Mouse (Mus musculus) layer of hippocampus, postnatal 25 days (tissue): ENCODE data around the gene Ntn5. TPM values are rescaled to one million over a fixed set of nuclear protein-coding genes. Genes with fewer than 3 reads are reported as not detected.

ENCODE experiments used
- DNase-seq, 2 experiments: peaks; one replicate each; pipeline ENCODE4 v3.0.0; 2022; ENCODE audit warnings: mixed read lengths in 2 of 2, low spot score in 1 of 2; ENCODE audit errors: extremely low spot score in 1 of 2
- total RNA-seq, 2 experiments: library from RNA; stranded (reverse); gene quantifications; 2 replicates each; pipeline ENCODE4 v1.2.3; 2021

The Ntn5 gene
- total RNA-seq, 2 experiments from 2014 or later = 3.4 to 4.5 TPM

DNA sequence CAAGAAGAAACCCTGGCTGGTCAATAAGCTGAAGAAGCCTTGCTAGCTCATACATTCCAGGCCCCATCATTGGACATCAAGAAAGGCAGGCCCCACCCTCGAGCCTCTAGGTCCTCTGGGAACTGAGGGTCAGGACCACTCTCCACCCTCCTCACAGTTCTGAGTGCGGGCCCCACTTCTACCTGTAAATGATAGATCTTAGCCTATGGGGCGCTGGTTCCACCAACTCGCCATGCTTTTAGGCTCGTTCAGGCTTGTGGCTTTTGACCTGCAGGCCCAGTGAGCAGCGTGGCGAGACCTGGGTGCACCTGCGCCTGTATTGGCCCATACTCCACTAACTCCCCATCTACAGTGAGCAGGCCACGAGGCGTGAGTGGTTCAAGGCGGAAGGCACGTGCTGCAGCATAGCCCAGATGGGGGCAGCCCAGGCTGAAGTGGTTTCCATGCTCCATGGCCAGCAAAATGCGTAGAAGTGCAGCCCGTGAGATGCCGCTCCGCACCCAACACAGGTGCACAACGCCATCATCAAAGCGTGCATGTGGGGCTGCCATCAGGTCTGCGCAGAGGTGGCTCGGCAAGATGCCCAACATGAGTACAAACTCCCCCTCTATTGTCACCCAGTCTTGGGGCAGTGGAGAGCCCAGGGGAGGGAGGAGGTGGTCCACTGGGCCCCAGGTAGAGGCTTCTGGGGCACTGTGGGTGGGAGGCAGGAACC is 26.8 kb downstream of the Ntn5 start:
- DNase-seq = no peak

DNA sequence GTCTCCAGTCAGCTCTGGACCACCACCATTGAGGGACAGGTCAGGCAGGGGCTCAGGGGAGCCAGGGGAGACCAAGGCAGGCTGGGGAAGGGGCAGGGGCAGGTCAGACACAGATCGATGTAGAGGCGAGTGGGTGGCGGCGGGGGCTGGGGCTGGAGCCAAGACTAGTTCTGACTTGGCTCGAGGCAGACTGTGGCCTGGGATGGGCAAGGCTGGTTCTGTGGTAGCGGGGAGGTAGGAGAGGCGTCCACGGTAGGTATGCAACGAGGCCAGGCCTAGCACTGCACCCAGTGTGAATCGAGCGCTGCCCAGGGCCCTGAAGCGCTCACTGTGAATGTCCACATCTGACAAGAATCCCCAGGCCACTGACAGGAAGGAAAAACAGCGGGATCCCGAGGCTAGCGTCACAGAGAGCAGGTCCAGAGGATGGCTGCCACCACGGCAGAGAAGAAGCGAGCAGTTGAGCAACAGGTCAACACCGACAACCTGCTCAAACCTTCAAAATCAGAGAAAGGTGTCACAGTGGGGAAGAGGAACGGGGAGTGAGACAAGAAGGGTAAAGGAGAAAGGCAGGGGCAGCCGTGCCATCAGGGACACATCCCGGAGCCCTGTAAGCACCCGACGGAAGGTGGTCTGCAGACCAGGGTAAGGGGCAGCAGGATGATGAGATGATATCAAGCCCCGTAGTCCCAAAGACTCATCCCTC is 27.6 kb downstream of the Ntn5 start:
- DNase-seq = no peak

DNA sequence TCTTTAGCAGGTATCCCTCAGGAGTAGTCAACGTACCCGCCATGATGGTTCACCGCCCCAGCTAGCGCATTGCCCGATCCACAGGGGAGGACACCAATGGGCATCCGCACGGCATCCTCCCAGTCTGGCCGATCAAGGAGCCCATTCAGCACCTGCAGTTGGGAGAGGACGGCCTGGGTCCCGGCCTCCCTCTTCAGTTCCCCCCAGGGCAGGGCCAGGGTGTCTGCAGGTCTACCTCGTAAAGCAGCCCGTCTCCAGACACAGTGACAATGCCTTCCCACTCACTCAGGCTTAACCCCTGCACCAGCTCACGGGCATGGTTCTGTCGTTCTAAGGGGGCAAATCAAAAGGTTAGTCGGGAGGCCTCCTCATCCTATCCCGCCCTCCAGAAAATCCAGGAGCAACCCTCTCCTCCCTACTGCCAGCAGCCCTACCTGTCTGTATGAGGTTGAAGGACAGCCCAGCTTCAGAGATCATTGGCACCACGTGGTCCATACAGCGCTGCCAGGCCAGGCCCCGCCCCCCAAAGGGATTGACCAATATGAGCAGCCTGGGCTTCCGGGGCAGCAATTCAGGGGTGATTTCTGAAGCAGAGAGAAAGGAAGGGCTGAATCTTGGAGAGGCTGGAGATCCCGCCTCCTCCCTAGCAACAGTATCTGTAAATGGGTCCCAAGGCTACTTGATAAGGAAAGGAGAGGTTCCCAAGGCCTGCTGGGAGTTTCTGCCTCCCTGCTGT is 28.4 kb downstream of the Ntn5 start:
- DNase-seq = no peak

DNA sequence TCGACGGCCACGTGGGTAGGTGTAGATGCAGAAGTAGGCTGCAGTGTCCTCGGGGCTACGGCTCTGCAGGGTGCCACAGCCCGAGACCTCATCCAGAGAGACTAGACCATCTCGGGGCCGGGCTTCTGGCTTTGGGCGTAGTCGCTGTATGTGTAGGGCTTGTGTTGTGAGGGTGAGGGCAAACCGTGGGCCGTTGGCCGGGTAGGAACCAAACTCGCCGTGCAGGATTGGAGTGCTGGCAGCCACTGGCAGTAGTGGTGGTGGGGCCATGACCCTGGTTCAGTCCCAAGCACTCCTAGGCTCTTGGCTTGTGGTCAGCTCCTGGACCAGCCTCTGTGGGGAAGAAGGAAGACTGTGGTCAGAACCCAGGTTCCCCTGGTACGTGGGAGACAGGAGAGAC is 29.6 kb downstream of the Ntn5 start:
- no peak for DNase-seq

DNA sequence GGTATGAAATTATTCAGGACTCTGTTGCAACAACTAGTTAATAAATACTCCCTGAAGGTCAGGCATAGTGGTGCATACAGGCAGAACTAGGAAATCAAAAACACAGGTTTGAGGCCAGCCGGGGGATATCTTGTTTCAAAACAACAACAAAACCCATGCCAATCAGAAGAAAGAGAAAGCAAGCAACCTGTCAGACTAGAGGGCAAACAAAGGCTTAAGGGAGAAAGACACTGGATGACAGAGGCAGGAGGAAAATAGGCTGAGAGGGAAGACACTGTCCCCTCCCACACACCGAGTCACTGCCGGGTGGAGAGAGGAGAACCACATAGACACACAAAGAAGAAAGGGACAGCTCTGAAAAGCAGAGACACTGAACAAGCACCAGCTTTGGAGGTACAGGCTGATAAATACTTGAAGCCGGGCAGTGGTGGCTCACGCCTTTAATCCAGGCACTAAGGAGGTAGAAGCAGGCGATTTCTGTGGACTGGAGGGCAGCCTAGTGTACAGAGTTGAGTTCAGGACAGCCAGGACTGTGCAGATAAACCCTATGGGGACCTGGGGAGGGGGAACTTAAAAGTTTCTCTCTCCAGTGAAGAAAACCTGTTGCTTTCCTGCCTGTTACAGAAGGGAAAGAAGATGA is 30.2 kb downstream of the Ntn5 start:
- no peak for DNase-seq

DNA sequence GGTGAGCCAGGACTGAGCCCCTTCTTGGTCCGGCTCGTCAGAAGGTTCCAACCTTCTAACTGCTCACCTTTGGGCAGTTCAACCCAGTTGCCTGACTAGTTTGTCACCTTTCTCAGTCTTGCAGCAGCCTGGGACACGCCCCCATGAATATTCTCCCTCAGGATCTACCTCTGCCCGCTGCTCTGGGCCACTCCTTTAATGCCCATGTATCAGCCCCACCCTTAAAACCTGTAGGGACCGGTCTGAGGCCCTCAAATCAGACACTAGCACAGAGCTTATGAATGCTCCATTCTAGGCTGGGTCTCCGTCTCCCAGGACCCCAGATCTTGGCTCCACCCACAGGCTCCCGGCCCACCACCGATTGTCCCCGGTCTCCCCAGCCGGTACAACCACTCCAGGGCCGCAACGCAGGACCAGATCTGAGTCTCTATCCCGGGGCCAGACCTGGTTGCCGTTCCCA is 30.8 kb downstream of the Ntn5 start:
- DNase-seq = no peak

DNA sequence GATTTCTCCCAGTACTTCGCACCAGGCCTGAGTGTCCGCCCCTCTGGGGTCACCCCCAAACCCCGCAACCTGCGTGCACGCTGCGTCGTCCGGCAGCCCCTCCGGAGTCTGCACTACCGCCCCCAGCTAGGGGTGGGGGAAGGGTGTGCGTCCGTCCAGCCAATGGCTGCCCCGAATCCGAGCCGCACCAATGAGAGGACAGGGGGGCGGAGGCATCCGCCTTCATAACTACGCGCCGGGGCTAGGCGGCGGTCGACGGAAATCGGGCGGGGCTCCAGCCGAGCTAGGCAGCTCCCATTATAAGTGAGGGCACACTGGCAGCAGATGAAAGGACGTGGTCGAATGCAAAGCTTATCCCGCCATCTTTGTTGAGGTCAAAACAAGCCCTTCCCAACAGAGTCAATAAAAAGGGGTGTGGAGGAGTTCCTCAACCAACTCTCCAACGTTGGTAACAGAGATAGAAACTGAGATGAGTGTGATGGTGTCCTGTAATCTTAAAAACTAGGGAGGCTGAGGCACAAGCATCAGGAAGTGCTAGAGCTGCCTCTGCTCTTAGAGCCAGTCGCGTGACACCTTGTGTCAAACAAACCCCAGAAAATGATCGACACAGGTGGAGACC is 31.4 kb downstream of the Ntn5 start, which contains the start of gene Rpl18:
Gene Rpl18 (plus strand): TSS at position 368 of the 619 bp plus-strand sequence.
- DNase-seq = peak; percentile 91 to 95

DNA sequence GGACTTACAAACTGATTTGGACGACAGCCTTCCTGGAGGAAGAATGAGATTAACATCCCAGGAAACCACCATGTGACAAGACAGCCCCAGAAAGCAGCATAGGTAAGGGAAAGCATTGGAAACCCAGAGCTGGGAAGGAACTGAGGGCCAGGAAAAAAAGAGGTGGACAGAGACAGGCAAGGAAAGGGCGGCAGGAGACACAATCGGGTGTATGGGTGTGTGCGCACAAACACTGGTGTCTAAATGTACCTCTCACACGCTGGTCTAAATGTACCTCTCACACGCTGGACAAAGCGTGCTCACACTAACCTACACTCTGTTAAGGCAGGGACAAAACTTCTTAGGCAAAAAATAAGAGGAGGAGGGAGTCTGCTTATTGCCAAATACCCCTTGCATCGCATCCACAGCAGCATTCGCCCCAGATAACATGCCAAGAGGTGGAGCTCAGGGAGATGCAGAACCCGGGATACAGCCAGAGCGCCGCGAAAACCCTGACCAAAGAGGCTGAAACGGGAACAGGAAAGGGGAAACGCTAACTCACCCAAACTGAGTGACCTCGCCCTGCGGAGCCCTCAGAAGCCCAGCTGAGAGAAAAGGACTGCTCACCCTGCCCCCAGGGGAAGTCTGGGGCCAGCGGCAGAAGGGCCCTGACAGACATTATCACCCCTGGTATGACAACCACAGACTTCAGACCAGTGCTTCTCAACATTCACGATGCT is 32.1 kb downstream of the Ntn5 start:
- no peak for DNase-seq

DNA sequence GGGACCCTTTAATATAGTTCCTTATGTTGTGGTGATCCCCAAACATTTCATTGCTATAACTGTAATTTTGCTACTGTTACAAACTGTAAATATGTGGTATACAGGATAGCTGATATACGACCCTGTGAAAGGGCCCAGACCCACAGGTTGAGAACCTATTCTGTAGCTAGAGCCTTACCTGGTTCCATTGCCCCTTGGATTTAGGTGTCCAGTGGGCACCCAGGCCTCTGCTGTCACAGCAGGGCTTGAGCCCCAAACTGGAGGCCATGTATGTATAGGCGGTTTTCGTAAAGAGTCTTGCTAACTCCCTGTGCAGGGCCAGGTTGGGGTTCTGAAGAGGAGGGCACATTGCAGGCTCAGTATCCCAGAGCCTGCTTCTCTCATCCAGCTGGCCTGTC is 32.6 kb downstream of the Ntn5 start:
- no peak for DNase-seq

DNA sequence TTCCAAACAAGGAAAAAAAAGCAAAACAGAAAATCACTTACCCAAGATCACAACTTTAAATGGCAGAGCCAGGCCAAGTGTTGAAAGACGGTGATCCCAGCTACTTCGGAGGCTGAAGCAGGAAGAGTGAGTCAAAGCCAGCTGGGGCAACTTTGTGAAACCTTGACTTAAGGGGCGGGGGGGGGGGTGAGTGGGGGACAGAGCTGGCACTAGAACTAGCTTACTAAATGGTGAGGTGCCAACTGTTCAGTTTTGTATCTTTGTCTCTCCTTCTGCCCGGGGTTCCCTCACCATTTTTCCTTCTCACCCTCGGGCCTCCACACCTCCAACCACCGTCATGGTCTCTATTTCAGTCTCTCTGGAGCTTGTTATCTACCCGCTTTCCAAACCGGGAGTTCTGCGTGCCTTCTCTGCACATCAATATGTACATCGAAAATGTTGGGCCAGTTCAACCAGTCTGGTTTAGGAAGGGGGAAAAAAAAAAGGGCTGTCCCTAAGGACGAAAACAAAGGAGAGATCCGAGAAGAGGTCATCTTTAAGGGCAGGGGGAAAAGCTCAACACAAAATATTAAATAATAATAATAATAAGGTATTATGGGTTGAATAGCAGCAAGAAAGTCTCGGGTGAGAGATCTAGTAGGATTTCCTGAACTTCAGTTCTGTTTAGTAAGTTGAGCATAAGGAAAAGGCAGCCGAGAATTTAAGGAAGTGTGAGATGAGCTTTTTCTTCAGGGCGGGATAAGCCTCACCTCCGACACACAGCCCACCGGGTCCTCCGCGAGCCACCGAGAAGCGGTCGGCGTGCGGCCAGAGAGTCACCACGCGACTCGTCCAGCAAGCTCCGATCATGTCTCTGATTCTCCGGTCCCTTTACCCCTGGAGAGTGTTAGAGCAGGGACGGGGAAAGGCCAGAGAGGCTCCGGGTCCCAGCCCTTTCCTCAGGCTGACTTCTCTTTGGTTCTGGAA is 33.4 kb downstream of the Ntn5 start:
- no peak for DNase-seq

DNA sequence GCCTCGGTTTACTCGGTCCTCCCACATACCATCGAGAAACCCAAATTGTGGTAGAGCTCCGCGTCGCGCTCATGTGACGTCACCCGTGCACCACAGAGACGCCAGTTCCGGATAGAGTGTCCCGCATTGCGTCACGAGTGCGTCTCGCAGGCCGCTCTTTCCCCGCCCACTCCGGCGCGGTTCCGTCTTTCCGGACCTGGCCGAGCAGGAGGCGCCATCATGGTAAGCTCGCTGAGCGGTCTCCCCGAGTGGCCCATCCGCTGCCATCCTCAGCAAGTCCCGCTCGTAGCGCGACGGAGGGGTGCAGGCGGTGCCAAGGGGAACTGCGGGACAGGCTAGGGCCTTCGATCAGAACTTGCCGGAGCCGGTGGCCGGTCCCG is 34.1 kb downstream of the Ntn5 start, which contains the start of gene Sphk2:
Gene Sphk2 (minus strand): TSS at position 85 of the 380 bp plus-strand sequence.
- DNase-seq = peak; percentile 98 to 99

DNA sequence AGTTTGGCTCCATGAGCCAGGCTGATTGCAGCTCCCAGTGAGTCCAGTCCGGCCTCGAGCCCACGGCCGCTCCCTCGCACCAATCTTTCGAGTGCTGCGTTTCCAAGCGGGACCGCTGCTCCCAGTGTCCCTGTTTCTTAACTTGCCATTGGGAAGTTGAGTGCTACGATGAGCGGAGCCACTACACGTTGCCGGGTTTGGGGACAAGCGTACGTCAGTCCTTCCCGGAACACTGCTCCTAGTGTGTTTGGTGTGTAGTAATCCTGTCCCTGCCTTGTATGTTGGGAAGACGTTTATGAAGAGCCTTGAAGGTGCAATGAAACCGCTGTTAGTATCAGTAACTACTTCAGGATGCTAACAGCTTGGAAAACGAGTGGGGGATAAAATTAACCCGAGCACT is 34.5 kb downstream of the Ntn5 start:
- no peak for DNase-seq

DNA sequence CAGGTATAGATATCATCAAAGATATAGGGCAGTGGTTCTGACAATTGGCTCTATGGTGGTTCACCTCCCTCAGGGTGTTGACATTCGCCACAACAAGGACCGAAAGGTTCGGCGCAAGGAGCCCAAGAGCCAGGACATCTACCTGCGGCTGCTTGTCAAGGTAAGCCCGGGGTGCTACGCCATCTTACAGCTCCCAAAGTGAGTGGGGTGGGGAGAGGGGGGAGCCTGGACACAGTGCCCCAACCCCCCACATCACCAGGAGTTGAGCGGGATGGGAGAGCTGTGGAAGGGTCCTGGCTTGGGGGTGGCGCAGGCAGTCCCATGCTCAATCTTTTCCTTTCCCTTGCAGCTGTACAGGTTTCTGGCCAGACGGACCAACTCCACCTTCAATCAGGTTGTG is 35.4 kb downstream of the Ntn5 start:
- no peak for DNase-seq

DNA sequence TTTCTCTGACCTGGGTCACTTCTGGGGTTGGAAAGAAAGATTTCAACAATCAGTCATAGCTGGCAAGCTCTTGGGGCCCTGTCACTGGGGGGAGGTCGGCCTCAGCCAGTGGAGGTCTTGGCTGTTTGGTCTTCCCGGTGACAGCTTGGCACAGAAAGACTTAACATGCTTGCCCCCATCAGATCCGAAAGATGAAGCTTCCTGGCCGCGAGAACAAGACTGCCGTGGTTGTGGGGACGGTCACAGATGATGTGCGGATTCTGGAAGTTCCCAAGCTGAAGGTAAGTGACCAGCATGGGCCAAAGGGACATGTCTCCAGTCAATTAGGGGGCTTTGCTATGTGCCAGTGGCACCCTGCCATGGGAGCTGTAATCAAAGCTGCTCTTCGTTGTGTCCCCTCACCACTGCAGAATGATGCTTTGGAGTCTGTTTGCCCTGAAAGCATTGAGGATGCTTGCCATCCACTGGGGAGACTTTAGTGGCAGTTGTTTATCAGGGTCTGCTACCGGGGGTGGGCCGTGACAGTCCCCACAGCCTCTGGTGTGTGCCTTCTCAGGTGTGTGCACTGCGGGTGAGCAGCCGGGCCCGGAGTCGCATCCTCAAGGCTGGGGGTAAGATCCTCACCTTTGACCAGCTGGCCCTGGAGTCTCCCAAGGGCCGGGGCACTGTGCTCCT is 36.1 kb downstream of the Ntn5 start:
- no peak for DNase-seq

DNA sequence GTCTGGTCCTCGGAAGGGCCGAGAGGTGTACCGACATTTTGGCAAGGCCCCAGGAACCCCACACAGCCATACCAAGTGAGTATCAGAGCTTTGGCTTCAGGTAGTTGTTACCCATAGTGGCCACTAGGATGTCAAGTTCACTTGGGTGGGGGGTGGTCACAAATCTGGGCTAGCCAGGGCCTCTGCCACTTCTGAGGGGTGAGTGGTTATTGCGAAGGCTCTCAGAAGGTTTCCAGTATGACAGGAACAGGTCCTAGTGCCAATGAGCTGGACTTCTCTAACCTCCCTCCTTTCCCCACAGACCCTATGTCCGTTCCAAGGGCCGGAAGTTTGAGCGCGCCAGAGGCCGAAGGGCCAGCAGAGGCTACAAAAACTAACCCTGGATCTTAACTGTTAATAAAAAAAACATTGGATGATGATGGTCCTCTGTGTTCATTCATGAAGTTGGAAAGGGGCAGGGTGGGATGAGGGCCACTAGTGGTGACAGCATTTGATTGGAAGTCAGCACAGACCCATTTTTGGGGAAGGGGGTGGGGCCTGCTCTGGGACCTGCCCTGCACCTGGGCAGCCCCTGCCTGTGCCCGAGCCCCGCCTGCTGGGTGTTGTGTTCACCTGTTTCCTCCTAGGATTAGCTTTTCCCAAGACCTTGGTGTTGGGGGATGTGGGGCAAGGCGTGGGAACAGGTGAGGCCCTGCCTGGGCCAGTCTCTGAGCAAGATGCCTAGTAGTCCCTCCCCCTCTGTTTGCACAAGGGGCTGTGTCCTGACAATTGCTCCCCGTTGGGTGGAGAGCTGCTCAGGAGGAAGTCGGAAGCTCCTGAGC is 36.8 kb downstream of the Ntn5 start, which contains the start of gene Fam83e:
Gene Fam83e (plus strand): TSS at position 800 of the 821 bp plus-strand sequence.
- DNase-seq = no peak

DNA sequence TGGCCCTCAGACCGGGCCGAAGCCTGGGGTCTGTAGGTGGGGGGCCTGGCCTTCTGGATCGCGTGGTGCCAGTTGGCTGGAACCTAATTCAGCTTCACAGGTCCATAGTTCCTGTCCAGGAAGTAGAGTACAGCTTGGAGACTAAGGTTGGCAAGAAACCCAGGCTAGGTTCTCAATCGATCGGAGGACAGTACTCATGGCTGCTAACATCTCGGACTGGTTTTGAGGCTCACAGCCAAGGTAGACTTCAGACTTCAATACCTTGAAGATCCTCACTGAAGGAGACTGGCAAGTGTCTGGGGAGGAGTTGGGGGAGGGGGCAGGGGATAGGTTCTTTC is 37.4 kb downstream of the Ntn5 start:
- DNase-seq = peak in 1 of 2 experiments; percentile 8
